Mouse (Mus musculus): ENCODE data around the gene Tmem202. TPM values are rescaled to one million over a fixed set of nuclear protein-coding genes. Genes with fewer than 3 reads are reported as not detected.

Tmem202 gene
- polyA plus RNA-seq (2012; rRNA removed): 0.51 and 0.73 TPM in 2 replicates

GRCm38 (mm10) chr9:59539441-59540137 lies at the start of gene Tmem202, which contains the start of gene Hexa:
Tmem202 (minus strand) TSS chr9:59539847.
Hexa (plus strand) TSS chr9:59539540.

GRCm38 (mm10) chr9:59577844-59578504 lies 38.3 kb upstream of the Tmem202 start, which contains the start of gene Celf6:
Celf6 (plus strand) TSS chr9:59577917.

GRCm38 (mm10) chr9:59486549-59487065 lies 53.0 kb downstream of the Tmem202 start, which contains the start of gene Arih1:
Arih1 (minus strand) TSS chr9:59486618.

Other genes with a start within 250 kb of the Tmem202 start
- 31.0 and 34.6 TPM in 2 replicates for gene Adpgk, start 248.3 kb downstream of the Tmem202 start, polyA plus RNA-seq (2012; rRNA removed)
- 3.6 and 4.2 TPM in 2 replicates for gene Bbs4, start 186.3 kb downstream of the Tmem202 start, polyA plus RNA-seq (2012; rRNA removed)
- 35.9 and 47.1 TPM in 2 replicates for gene Arih1, start 53.2 kb downstream of the Tmem202 start, polyA plus RNA-seq (2012; rRNA removed)
- gene Hexa, start 307 bp downstream of the Tmem202 start, polyA plus RNA-seq (2012; rRNA removed): 95.3 and 149 TPM in 2 replicates
- gene Celf6, start 38.1 kb upstream of the Tmem202 start, polyA plus RNA-seq (2012; rRNA removed): 0.20 and 0.34 TPM in 2 replicates
- gene Parp6, start 77.4 kb upstream of the Tmem202 start, polyA plus RNA-seq (2012; rRNA removed): 9.8 and 23.1 TPM in 2 replicates
- 887 and 1,131 TPM in 2 replicates for gene Pkm, start 116.5 kb upstream of the Tmem202 start, polyA plus RNA-seq (2012; rRNA removed)
- 3.0 and 6.5 TPM in 2 replicates for gene Gramd2, start 140.3 kb upstream of the Tmem202 start, polyA plus RNA-seq (2012; rRNA removed)
- gene Senp8, start 210.9 kb upstream of the Tmem202 start, polyA plus RNA-seq (2012; rRNA removed): 2.7 and 5.9 TPM in 2 replicates
- gene Myo9a, start 211.0 kb upstream of the Tmem202 start, polyA plus RNA-seq (2012; rRNA removed): 2.5 TPM in 2 replicates